ENCODE assay signal across 13 mouse cellular contexts in genomic region chr1:188082665-188083640, GRCm38 (mm10).
DNase-seq lines count a peak whose midpoint lies in the region; ATAC-seq and TF ChIP-seq lines count a peak whose summit lies in the region.
"Had no signal": no experiment of that assay in that cellular context is flagged by ENCODE, and none has a peak within 500 bp of the region (broad histone marks: within the 10 kb centered on the region; RNA-seq: fewer than 3 reads in every experiment).

No protein-coding gene starts in this region.

- ATAC-seq in midbrain, embryonic 14.5 days (ENCODE audit: low FRiP score, low TSS enrichment), result no peak; the same call in 1 of the 2 replicates
- ATAC-seq in midbrain, embryonic 15.5 days (replicated peaks), result no peak
- ATAC-seq in hindbrain, embryonic 16.5 days, result peak; percentile 77
- no peak for ATAC-seq in liver, postnatal 0 days

- no peaks in the 10 kb centered on the region for H3K27me3 ChIP-seq in midbrain, embryonic 14.5 days (ENCODE audit: control insufficient read depth, insufficient read depth, low read length)
- no peaks in the 10 kb centered on the region for H3K27me3 ChIP-seq in midbrain, embryonic 15.5 days (replicated peaks)
- H3K27me3 ChIP-seq in hindbrain, embryonic 16.5 days (replicated peaks; ENCODE audit: control insufficient read depth, insufficient read depth, low read length), result no peaks in the 10 kb centered on the region
- H3K27me3 ChIP-seq in liver, postnatal 0 days (ENCODE audit: insufficient read depth, low read length), result no peaks in the 10 kb centered on the region
- H3K27me3 ChIP-seq: heart, embryonic 15.5 days; kidney, embryonic 15.5 days; liver, embryonic 13.5 days had no signal

- TF ChIP-seq EP300 in liver, postnatal 0 days (IDR thresholded peaks at IDR 0.05; ENCODE audit: low read depth), result no peak

- H3K4me2 ChIP-seq in midbrain, embryonic 14.5 days (ENCODE audit: low read length), result no peak overlapping the region
- H3K4me2 ChIP-seq in midbrain, embryonic 15.5 days, result no peak overlapping the region
- H3K4me2 ChIP-seq in hindbrain, embryonic 16.5 days (ENCODE audit: low read length), result no peak overlapping the region
- H3K4me2 ChIP-seq in liver, postnatal 0 days (ENCODE audit: low read depth, low read length), result no peak overlapping the region
- H3K4me2 ChIP-seq: heart, embryonic 15.5 days; kidney, embryonic 15.5 days; liver, embryonic 13.5 days had no signal

- H3K27ac ChIP-seq in midbrain, embryonic 14.5 days (replicated peaks; ENCODE audit: low read depth, low read length), result no peak overlapping the region
- H3K27ac ChIP-seq in midbrain, embryonic 15.5 days, result no peak overlapping the region
- H3K27ac ChIP-seq in hindbrain, embryonic 16.5 days (ENCODE audit: low read depth, low read length), result peak overlapping the region; percentile 18; the same call in 1 of the 2 replicates
- no peak overlapping the region for H3K27ac ChIP-seq in liver, postnatal 0 days (ENCODE audit: low read depth)
- H3K27ac ChIP-seq: heart, embryonic 15.5 days; kidney, embryonic 15.5 days; liver, embryonic 13.5 days had no signal

- H3K4me3 ChIP-seq in midbrain, embryonic 14.5 days (replicated peaks; ENCODE audit: low read depth, low read length), result no peak overlapping the region
- no peak overlapping the region for H3K4me3 ChIP-seq in midbrain, embryonic 15.5 days
- H3K4me3 ChIP-seq in hindbrain, embryonic 16.5 days (ENCODE audit: low read length), result no peak overlapping the region
- H3K4me3 ChIP-seq in liver, postnatal 0 days (ENCODE audit: low read depth, low read length), result no peak overlapping the region
- H3K4me3 ChIP-seq: heart, embryonic 15.5 days; kidney, embryonic 15.5 days; liver, embryonic 13.5 days had no signal

- peak; percentile 56 for DNase-seq in embryo, embryonic 10 days (ENCODE audit: low spot score)
- no peak for DNase-seq in embryo, embryonic 9.5 days (ENCODE audit: extremely low spot score)
- DNase-seq in midbrain, embryonic 14.5 days, result peak; percentile 39
- DNase-seq in brain, embryonic 14.5 days (ENCODE audit: low read depth), result peak; percentile 60
- no peak for DNase-seq in thymus, postnatal 0 days (ENCODE audit: low spot score)
- no peak for DNase-seq in liver, postnatal 0 days
- DNase-seq: B cell, adult 2 months; liver, embryonic 13.5 days; thymus, postnatal 4 days had no signal

- TF ChIP-seq CTCF in brain, embryonic 14.5 days (IDR thresholded peaks at IDR 0.05; ENCODE audit: borderline replicate concordance, extremely low read depth, insufficient read depth, insufficient read length), result no peak
- TF ChIP-seq CTCF in liver, postnatal 0 days (IDR thresholded peaks at IDR 0.05; ENCODE audit: low read depth), result no peak

- no peak for TF ChIP-seq POLR2A in brain, embryonic 14.5 days (IDR thresholded peaks at IDR 0.05; ENCODE audit: borderline replicate concordance, extremely low read depth, insufficient read depth, insufficient read length, poor library complexity, severe bottlenecking)

- no peaks in the 10 kb centered on the region for H3K9me3 ChIP-seq in midbrain, embryonic 14.5 days (ENCODE audit: control insufficient read depth, low read length)
- H3K9me3 ChIP-seq in midbrain, embryonic 15.5 days, result no peaks in the 10 kb centered on the region
- H3K9me3 ChIP-seq in hindbrain, embryonic 16.5 days (ENCODE audit: control insufficient read depth, low read length), result no peaks in the 10 kb centered on the region
- H3K9me3 ChIP-seq in liver, postnatal 0 days (ENCODE audit: low read length), result no peaks in the 10 kb centered on the region
- H3K9me3 ChIP-seq: heart, embryonic 15.5 days; kidney, embryonic 15.5 days; liver, embryonic 13.5 days had no signal

- 65% methylated on average over 18 of the region's 18 CpGs for WGBS in midbrain, embryonic 14.5 days
- WGBS in midbrain, embryonic 15.5 days, result 65% methylated on average over 18 of the region's 18 CpGs
- 66% methylated on average over 18 of the region's 18 CpGs for WGBS in hindbrain, embryonic 16.5 days
- 68% methylated on average over 18 of the region's 18 CpGs for WGBS in liver, postnatal 0 days (ENCODE audit: insufficient replicate concordance)

- H3K36me3 ChIP-seq in midbrain, embryonic 14.5 days (ENCODE audit: control insufficient read depth, insufficient read depth, low read length), result no peaks in the 10 kb centered on the region
- H3K36me3 ChIP-seq in midbrain, embryonic 15.5 days (replicated peaks), result no peaks in the 10 kb centered on the region
- H3K36me3 ChIP-seq in hindbrain, embryonic 16.5 days (ENCODE audit: control insufficient read depth, insufficient read depth, low read length), result no peaks in the 10 kb centered on the region
- H3K36me3 ChIP-seq in liver, postnatal 0 days (replicated peaks; ENCODE audit: insufficient read depth, low read length), result no peaks in the 10 kb centered on the region
- H3K36me3 ChIP-seq: heart, embryonic 15.5 days; kidney, embryonic 15.5 days; liver, embryonic 13.5 days had no signal

- peaks cover 6% of the 10 kb centered on the region; the same call in 1 of the 2 replicates for H3K4me1 ChIP-seq in midbrain, embryonic 14.5 days (ENCODE audit: control insufficient read depth, insufficient read depth, low read length)
- peaks cover 20% of the 10 kb centered on the region for H3K4me1 ChIP-seq in midbrain, embryonic 15.5 days
- peaks cover 7% of the 10 kb centered on the region for H3K4me1 ChIP-seq in hindbrain, embryonic 16.5 days (ENCODE audit: control insufficient read depth, insufficient read depth, low read depth, low read length)
- no peaks in the 10 kb centered on the region for H3K4me1 ChIP-seq in liver, postnatal 0 days (ENCODE audit: insufficient read depth)
- H3K4me1 ChIP-seq: kidney, embryonic 15.5 days; liver, embryonic 13.5 days had no signal

- no peak overlapping the region for H3K9ac ChIP-seq in midbrain, embryonic 14.5 days (replicated peaks; ENCODE audit: low read length)
- no peak overlapping the region for H3K9ac ChIP-seq in midbrain, embryonic 15.5 days
- H3K9ac ChIP-seq in hindbrain, embryonic 16.5 days (ENCODE audit: low read depth, low read length), result no peak overlapping the region
- H3K9ac ChIP-seq in liver, postnatal 0 days (replicated peaks), result no peak overlapping the region
- H3K9ac ChIP-seq: heart, embryonic 15.5 days; kidney, embryonic 15.5 days; liver, embryonic 13.5 days had no signal

Comparison
In these comparisons a context has a peak if more than half of its experiments do, and no peak if none do; other contexts are left out.
1. DNase-seq: peak in embryo, embryonic 10 days (single experiment), midbrain, embryonic 14.5 days (single experiment) and brain, embryonic 14.5 days (single experiment); none in embryo, embryonic 9.5 days (single experiment), thymus, postnatal 0 days (single experiment) and liver, postnatal 0 days (single experiment).